Mouse (Mus musculus) midbrain, embryonic 10.5 days (tissue): ENCODE measurements around the gene Foxo3. TPM values are rescaled to one million over a fixed set of nuclear protein-coding genes. Genes with fewer than 3 reads are reported as not detected.
A peak's percentile ranks its signal among the peaks of the same experiment; 100 is the strongest.

Source experiments
- DNase-seq: peaks from one replicate; pipeline ENCODE4 v3.0.0-alpha.2; 2017; ENCODE audit warnings: low spot score
- H3K27ac ChIP-seq: fragments of 300-500 bp; sonication (generic); replicated peaks from 2 replicates; pipeline ENCODE4 v1.5.1; 2016; ENCODE audit warnings: mild to moderate bottlenecking
- H3K27me3 ChIP-seq: fragments of 300-500 bp; sonication (generic); 2 replicates; pipeline ENCODE4 v1.6.1; 2016; ENCODE audit warnings: low read depth, mild to moderate bottlenecking; ENCODE audit not compliant: poor library complexity, severe bottlenecking
- H3K36me3 ChIP-seq: fragments of 300-500 bp; sonication (generic); 2 replicates; pipeline ENCODE4 v1.6.1; 2016; ENCODE audit warnings: mild to moderate bottlenecking, moderate library complexity
- H3K4me1 ChIP-seq: fragments of 300-500 bp; sonication (generic); 2 replicates; pipeline ENCODE4 v1.6.1; 2016
- H3K4me3 ChIP-seq: fragments of 300-500 bp; sonication (generic); 2 replicates; pipeline ENCODE4 v1.5.1; 2016; ENCODE audit warnings: mild to moderate bottlenecking, moderate library complexity
- H3K9me3 ChIP-seq: fragments of 300-500 bp; sonication (generic); replicated peaks from 2 replicates; pipeline ENCODE4 v1.6.1; 2016; ENCODE audit warnings: mild to moderate bottlenecking
- WGBS: fragments of 180-500 bp; shearing (Covaris S2); methylation state at CpG from one replicate; pipeline ENCODE4 v1.1.7; 2016; 5-methylcytosine and 5-hydroxymethylcytosine counted together
- polyA plus RNA-seq: library from polyadenylated mRNA; unstranded; fragments of >200 nt; fragmentation: Nextera tagmentation; extraction: Ambion mirVana; gene quantifications from 2 replicates; pipeline ENCODE4 v1.2.1, GENCODE M21; 2016

Gene Foxo3
- polyA plus RNA-seq, 1 experiment from 2014 or later: 2.4 TPM

DNA sequence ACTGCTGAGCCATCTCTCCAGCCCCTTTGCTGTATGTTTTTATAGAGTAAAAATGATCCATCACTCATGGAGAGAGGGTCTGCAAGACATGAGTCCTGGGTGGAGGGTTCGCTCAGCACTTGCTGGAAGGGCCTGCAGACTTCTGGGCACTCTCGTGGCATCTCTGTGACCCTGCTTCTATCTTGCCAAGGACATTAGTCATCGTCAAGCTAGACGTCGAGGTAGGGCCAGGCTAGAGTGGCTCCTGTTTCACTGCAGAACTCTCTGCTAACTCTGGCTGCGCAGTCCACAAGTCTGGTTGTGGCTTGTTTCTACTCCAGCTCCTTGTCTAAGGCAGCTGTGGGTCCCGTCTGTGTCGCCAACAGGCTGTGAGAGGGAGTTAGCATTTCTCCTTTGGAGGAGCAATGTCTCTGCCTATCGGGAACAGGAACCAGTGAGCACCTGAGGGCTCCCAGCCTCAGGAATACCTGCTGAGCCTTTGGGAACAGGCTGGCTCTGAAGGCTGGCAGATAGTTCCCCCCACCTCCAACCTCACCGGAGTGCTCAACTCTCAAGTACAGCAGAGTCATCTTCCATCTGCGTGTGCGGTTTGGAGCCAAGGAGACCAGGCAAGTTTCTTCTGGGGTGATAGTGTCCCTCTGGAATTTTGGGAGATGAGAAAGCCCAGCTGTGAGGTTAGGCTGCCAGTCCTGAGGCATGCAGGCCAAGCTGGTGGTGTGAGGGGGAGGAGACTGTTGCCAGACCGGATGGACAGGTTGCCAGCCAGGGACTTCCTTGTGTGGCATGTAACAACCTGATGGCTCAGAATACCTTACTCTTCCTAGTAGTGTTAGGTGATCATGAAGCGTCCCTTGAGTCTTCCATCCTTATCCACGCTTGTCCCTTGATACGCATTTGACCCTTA, 98.5 kb downstream of the Foxo3 start:
- H3K36me3 ChIP-seq: no peaks in the 10 kb centered on the region
- no peak for DNase-seq
- H3K4me1 ChIP-seq: peaks cover 4% of the 10 kb centered on the region; the same call in 1 of the 2 replicates
- H3K27ac ChIP-seq: no peak overlapping the region
- WGBS: 94% methylated on average over 16 of the region's 16 CpGs
- no peaks in the 10 kb centered on the region for H3K9me3 ChIP-seq
- H3K4me3 ChIP-seq: no peak overlapping the region
- H3K27me3 ChIP-seq: no peaks in the 10 kb centered on the region

GRCm38 (mm10) chr10:42174283-42174682, 102.3 kb downstream of the Foxo3 start:
- no peak for DNase-seq
- WGBS: 85% methylated on average over 5 of the region's 5 CpGs
- no peaks in the 10 kb centered on the region for H3K9me3 ChIP-seq
- H3K27ac ChIP-seq: no peak overlapping the region
- no peaks in the 10 kb centered on the region for H3K27me3 ChIP-seq
- H3K4me3 ChIP-seq: no peak overlapping the region
- no peaks in the 10 kb centered on the region for H3K36me3 ChIP-seq
- H3K4me1 ChIP-seq: peaks cover 11% of the 10 kb centered on the region

- Histone ChIP-seq H3K4me3 (no peak overlapping the region), H3K27ac (no peak overlapping the region), H3K36me3 (no peaks in the 10 kb centered on the region), H3K4me1 (peaks cover 11% of the 10 kb centered on the region), H3K27me3 (no peaks in the 10 kb centered on the region), H3K9me3 (no peaks in the 10 kb centered on the region)
- DNase-seq: no peak
- WGBS: 64% methylated on average over 1 of the region's 1 CpGs
Observed at GRCm38 (mm10) chr10:42173839-42174238, 102.7 kb downstream of the Foxo3 start.

- H3K4me3 ChIP-seq: no peak overlapping the region
- no peak for DNase-seq
- H3K27me3 ChIP-seq: no peaks in the 10 kb centered on the region
- peaks cover 11% of the 10 kb centered on the region for H3K4me1 ChIP-seq
- no peaks in the 10 kb centered on the region for H3K36me3 ChIP-seq
- 17% methylated on average over 5 of the region's 5 CpGs for WGBS
- H3K27ac ChIP-seq: no peak overlapping the region
- no peaks in the 10 kb centered on the region for H3K9me3 ChIP-seq
Observed at GRCm38 (mm10) chr10:42170889-42171347, 105.6 kb downstream of the Foxo3 start.

DNA sequence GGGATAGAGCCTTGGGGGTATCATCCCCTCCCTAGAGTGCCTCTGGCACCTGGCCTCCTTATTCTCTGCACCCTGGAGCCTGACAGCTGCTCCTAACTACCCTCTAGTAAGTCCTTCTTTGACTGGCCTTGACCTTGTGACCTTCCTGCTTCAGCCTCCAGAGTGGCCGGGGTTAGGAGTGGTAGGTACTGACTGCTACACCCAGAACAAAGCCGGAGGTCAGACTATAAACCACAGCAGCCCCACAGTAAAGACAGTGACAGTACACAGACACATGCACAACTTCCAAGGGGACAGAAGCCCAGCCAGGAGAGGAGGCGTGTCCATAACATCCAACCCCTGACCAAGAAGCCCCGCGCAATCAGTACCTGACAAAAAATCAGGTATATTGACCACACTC, 106.4 kb downstream of the Foxo3 start:
- H3K9me3 ChIP-seq: no peaks in the 10 kb centered on the region
- DNase-seq: no peak
- no peak overlapping the region for H3K4me3 ChIP-seq
- 82% methylated on average over 5 of the region's 5 CpGs for WGBS
- H3K27me3 ChIP-seq: no peaks in the 10 kb centered on the region
- H3K36me3 ChIP-seq: no peaks in the 10 kb centered on the region
- peaks cover 11% of the 10 kb centered on the region for H3K4me1 ChIP-seq
- H3K27ac ChIP-seq: no peak overlapping the region; the same call in 1 of the 2 replicates

GRCm38 (mm10) chr10:42154727-42155126, 121.8 kb downstream of the Foxo3 start:
- no peak for DNase-seq
- Histone ChIP-seq H3K36me3 (no peaks in the 10 kb centered on the region), H3K27ac (no peak overlapping the region), H3K4me3 (no peak overlapping the region), H3K4me1 (peaks cover 8% of the 10 kb centered on the region), H3K9me3 (peaks cover 15% of the 10 kb centered on the region), H3K27me3 (no peaks in the 10 kb centered on the region)
- 71% methylated on average over 2 of the region's 2 CpGs for WGBS

DNA sequence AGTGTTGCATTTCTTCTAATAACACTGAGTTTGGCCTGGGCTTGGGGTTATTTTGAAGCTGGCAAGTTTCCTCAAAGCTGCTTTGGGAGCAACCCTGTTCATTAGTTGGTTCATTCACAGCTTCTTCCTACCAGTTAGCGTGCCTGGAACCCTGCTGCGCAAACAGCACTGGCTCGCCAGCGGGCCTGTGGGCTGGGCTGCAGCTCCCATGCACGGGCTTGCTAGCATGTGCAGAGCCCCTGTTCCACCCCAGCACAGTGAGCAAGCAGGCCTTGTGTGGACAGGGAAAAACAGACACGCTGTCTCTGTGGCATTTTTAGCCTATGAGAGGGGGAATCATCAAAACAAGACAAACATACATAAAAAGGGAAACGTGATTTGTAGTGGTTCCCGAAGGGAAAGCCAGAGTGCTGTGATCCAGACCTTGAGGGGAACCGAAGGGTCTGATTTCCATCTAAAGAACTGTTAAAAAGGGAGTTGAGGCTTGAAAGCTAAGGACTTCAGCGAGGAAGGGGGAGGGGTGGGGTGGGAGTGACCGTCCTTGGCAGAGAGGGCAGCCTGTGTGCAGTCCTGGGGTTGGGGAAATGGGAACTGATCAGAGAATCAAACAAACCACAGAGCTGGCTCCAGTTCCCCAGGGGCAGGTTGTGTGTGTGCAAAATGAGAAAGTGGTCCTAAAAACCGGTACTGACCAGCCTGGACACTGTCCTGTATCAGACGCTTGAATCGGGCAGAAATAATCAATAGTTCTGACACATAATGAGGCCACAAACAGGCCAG, 123.9 kb downstream of the Foxo3 start:
- 0 out of 2 replicates have a peak overlapping the region, but pooled peaks have one; percentile 14 for H3K27ac ChIP-seq
- no peak for DNase-seq
- H3K36me3 ChIP-seq: no peaks in the 10 kb centered on the region
- 48% methylated on average over 14 of the region's 14 CpGs for WGBS
- no peak overlapping the region for H3K4me3 ChIP-seq
- H3K4me1 ChIP-seq: peaks cover 8% of the 10 kb centered on the region
- no peaks in the 10 kb centered on the region for H3K27me3 ChIP-seq
- H3K9me3 ChIP-seq: peaks cover 6% of the 10 kb centered on the region; the same call in 1 of the 2 replicates

GRCm38 (mm10) chr10:42149767-42150166, 126.8 kb downstream of the Foxo3 start:
- DNase-seq: no peak
- WGBS: 88% methylated on average over 3 of the region's 3 CpGs

DNA sequence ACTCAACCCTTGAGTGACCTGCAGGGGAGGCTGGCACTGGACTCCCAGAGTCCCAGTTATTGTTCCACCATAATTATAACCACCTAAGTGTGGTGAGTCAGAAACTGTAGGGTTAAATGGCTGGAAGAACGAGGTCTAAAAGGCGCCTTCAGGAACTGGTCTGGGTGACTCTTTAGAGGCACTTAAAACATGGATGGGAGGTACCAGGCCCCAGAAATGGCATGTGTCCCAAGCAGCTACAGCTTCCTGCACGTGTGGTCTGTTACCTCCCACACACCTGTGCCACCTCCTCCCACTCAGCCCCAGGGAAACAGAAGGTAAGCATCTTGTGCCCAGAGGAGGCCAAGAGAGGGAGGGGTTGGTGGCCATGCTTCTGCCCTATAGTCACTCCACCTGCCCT, 128.2 kb downstream of the Foxo3 start:
- no peak for DNase-seq
- Histone ChIP-seq H3K9me3 (no peaks in the 10 kb centered on the region), H3K36me3 (no peaks in the 10 kb centered on the region), H3K27ac (no peak overlapping the region), H3K4me3 (no peak overlapping the region), H3K4me1 (peaks cover 8% of the 10 kb centered on the region), H3K27me3 (no peaks in the 10 kb centered on the region)
- WGBS: 90% methylated on average over 3 of the region's 3 CpGs

More at GRCm38 (mm10) chr10:42149767-42150166, 126.8 kb downstream of the Foxo3 start:
- Histone ChIP-seq H3K27me3 (no peaks in the 10 kb centered on the region), H3K27ac (no peak overlapping the region), H3K9me3 (no peaks in the 10 kb centered on the region), H3K4me1 (peaks cover 8% of the 10 kb centered on the region), H3K36me3 (no peaks in the 10 kb centered on the region), H3K4me3 (no peak overlapping the region)

DNA sequence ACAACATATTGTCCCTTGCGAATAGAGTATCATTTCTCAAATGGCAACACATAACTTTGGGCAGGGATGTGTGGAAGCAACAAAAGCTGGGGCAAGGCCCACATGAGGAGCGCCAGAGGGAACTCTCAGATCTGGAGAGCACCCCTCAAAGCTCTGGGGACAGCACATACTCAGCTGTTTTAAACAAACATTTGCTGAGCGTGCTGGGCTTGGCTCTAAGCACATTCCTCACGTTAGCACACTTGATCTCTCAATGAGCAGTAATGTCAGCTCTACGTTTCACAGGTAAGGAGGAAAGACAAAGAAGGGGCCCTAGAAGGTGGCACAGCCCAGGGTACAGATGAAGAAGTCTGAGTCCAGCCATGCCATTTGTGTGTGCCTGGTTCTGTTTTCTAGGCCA, 131.3 kb downstream of the Foxo3 start:
- Histone ChIP-seq H3K4me1 (no peaks in the 10 kb centered on the region), H3K27me3 (no peaks in the 10 kb centered on the region), H3K9me3 (no peaks in the 10 kb centered on the region), H3K27ac (no peak overlapping the region), H3K4me3 (no peak overlapping the region), H3K36me3 (no peaks in the 10 kb centered on the region)
- DNase-seq: no peak
- 79% methylated on average over 5 of the region's 5 CpGs for WGBS

GRCm38 (mm10) chr10:42144788-42145187, 131.8 kb downstream of the Foxo3 start:
- Histone ChIP-seq H3K4me1 (no peaks in the 10 kb centered on the region), H3K9me3 (no peaks in the 10 kb centered on the region), H3K36me3 (no peaks in the 10 kb centered on the region), H3K27me3 (no peaks in the 10 kb centered on the region), H3K4me3 (no peak overlapping the region), H3K27ac (no peak overlapping the region)
- 70% methylated on average over 5 of the region's 5 CpGs for WGBS
- DNase-seq: no peak

- no peak for DNase-seq
- WGBS: 76% methylated on average over 2 of the region's 2 CpGs
Observed at GRCm38 (mm10) chr10:42144176-42144575, 132.4 kb downstream of the Foxo3 start.

GRCm38 (mm10) chr10:42142791-42143190, 133.8 kb downstream of the Foxo3 start:
- WGBS: 67% methylated on average over 1 of the region's 1 CpGs
- H3K4me1 ChIP-seq: no peaks in the 10 kb centered on the region
- H3K27me3 ChIP-seq: no peaks in the 10 kb centered on the region
- H3K4me3 ChIP-seq: no peak overlapping the region
- no peak for DNase-seq
- H3K27ac ChIP-seq: no peak overlapping the region
- no peaks in the 10 kb centered on the region for H3K9me3 ChIP-seq
- H3K36me3 ChIP-seq: no peaks in the 10 kb centered on the region

More at GRCm38 (mm10) chr10:42144176-42144575, 132.4 kb downstream of the Foxo3 start:
- no peaks in the 10 kb centered on the region for H3K9me3 ChIP-seq
- H3K4me3 ChIP-seq: no peak overlapping the region
- H3K4me1 ChIP-seq: no peaks in the 10 kb centered on the region
- H3K27me3 ChIP-seq: no peaks in the 10 kb centered on the region
- no peaks in the 10 kb centered on the region for H3K36me3 ChIP-seq
- no peak overlapping the region for H3K27ac ChIP-seq
